Mouse (Mus musculus) embryo, embryonic 9.5 days (tissue): Measurements from ENCODE around the gene Stx1a.

Experiments
- DNase-seq: peaks from one replicate; pipeline ENCODE4 v3.0.0-alpha.2; 2017; ENCODE audit errors: extremely low spot score

The Stx1a gene

DNA sequence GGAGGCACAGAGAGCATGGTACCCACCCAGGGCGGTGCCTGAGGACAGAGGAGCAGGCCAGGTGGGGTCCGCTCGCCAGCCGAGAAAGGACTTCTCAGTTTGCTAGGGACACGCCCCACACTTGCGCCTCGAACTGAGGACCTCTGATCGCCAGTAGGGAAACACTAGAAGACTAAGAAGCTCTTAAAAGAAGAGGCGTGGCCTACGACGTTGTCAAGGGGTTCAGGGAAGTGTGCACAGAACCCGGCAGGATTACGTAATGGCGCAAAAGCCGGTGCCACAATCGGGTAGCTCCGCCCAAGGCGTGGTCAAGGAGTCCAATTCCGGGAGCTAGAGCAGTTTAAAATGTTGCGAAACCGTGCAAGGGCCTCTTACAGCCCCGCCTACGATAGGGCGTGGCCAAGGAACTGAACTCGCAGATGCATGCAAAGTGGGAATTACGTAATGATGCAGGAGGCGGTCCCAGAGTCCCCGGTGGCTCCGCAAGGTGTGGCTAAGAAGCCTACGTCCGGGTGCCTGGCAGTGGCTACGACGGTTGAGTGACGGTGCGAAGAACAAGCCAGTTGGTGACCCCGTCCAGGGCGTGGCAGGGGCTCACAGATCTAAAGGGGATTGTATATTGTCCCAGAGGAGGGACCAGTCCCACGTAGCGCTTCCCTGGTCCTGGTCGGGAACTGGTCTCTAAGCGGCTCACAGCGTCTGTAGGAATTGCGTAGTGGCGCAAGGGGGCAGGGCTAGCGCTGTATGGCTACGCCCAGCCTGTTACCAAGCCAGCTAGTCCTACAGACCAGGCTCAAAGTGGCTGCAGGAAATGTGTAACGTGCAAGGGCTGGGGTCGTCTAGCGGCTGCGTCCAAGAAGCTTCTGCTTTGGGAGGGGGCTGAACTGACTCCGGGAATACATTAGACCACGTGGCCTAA lies 14.4 kb upstream of the Stx1a start, which contains the start of gene Abhd11:
Abhd11 (plus strand) TSS at position 482 of the 919 bp plus-strand sequence.
- peak; percentile 98 for DNase-seq

DNA sequence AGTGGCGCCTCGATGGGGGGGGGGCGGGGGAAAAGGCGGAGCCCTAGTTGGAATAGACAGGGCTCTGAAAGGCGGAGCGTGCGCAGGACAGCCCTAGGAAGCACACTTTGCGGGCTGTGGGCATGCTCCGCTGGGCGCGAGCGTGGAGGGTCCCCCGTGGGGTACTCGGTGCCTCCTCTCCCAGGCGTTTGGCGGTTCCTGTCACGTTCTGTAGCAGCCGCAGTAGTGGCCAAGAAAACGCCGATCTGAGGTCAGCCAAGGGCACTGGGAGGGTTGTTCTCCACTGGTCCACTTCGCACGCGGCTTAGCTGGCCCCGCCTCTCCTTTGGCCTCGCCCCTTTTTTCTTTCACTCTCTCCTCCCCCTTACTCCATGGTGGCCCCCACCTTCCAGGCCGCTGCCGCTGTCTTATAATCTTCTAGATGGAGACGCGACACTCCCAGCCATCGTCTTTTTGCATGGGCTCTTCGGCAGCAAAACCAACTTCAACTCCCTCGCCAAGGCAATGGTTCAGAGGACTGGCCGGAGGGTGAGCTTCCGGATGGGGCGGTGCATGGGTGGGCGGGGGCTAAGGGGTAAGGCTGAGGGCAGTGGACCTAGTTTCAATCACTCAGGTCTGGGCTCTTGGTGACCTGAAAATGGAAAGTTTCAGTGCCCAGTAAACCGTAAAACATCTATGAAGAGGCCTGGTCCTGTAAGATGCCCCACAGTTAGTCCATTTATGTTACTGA lies 13.5 kb upstream of the Stx1a start:
- peak; percentile 93 for DNase-seq

GRCm38 (mm10) chr5:135010320-135010709 lies 13.0 kb upstream of the Stx1a start:
- DNase-seq: no peak

DNA sequence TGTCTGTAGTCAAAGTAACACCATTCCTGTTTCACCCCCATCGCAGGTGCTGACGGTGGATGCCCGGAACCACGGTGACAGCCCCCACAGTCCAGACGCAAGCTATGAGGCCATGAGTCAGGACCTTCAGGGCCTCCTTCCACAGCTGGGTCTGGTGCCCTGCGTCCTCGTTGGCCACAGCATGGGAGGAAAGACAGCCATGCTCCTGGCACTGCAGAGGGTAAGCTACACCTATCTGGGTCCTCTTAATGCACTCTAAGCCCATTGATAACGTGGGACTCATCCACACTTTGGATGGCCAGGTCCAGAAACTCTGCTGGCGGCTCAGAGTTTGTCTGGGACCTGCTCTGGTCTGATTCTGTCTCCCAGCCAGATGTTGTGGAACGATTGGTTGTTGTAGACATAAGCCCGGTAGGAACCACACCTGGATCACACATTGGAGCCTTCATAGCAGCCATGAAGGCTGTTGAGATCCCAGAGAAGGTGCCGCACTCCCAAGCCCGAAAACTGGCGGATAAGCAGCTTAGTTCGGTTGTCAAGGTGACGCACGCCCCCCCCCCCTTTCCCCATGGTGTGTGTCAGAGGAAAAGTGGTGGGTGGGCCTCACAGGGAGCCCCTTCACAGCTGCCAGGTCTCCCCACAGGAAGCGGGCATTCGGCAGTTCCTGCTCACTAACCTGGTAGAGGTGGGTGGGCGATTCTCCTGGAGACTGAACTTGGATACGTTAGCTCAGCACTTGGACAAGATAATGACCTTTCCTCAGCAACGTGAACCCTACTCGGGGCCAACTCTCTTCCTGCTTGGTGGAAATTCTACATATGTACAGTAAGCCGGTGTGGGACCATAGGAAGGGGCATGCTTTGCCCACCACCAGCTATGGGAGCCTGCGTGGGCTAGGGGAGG lies 12.2 kb upstream of the Stx1a start:
- DNase-seq: no peak

GRCm38 (mm10) chr5:135011809-135012613 lies 11.3 kb upstream of the Stx1a start:
- DNase-seq: peak; percentile 48

GRCm38 (mm10) chr5:135012671-135013441 lies 10.4 kb upstream of the Stx1a start:
- DNase-seq: peak; percentile 86

- DNase-seq: peak; percentile 81
These were observed 7.8 kb upstream of the Stx1a start for GRCm38 (mm10) chr5:135015497-135015896.

- DNase-seq: no peak
These were observed 7.0 kb upstream of the Stx1a start for GRCm38 (mm10) chr5:135016224-135016759.

DNA sequence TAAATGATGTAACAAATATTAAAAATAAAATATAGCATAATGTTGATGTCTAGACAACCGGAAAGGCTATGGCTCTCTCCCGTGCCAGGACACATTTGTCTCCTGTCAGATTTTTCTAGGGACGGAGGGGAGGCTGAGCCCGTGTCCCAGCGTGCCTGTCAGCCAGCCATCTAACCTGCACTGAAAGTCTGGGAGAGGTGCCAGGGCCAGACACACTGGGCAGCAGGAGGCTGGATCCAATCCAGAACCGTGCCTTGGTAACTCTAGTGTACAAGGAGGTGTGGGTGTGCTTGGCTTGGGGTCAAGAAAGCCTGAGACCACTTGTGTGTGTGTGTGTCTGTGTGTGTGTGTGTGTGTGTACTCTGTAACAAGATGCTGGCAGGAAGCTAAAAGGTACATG lies 1.5 kb upstream of the Stx1a start:
- DNase-seq: no peak

GRCm38 (mm10) chr5:135024665-135025224 lies 1.5 kb downstream of the Stx1a start:
- no peak for DNase-seq

- DNase-seq: no peak
These were observed 2.6 kb downstream of the Stx1a start for GRCm38 (mm10) chr5:135025899-135026298.

- DNase-seq: no peak
These were observed 5.9 kb downstream of the Stx1a start for GRCm38 (mm10) chr5:135029007-135029854.

GRCm38 (mm10) chr5:135032581-135032980 lies 9.3 kb downstream of the Stx1a start:
- no peak for DNase-seq

DNA sequence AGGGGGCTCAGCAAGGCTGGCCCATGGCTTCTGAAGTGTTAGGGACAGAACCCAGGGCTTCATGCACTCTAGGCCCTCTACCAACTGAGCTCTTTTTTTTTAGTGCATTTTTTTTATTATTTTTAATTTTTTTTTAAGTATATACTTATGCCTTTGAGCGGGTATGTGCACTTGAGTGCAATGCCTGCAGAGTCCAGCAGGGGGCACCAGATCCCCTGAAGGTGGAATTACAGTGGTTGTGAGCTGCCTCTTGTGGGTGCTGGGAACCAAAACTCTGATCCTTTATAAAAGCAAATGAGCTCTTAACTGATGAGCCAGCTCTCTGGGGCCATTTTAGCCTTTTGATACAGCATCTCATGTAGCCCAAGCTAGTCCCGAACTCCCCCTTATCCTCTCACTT lies 11.3 kb downstream of the Stx1a start:
- DNase-seq: no peak

GRCm38 (mm10) chr5:135035608-135036359 lies 12.5 kb downstream of the Stx1a start:
- DNase-seq: no peak

DNA sequence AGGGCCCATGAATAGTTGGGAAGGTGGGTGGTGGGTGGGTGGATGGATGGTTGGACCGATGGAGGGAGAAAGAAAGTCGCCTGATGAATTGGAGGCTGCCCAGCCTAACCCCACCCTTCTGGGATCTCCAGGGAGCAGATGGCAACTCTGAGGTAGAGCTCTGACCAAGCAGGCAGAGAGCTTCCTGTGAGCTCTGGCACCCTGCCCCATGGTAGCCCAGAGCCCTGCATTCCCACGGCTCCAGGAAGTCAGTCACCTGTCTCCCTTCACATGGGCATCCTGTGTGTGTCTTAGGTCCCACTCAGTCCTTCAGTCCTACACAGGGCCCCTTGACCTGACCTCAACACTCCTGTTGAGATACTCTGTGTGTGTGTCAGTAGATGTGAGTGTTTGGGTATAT lies 14.7 kb downstream of the Stx1a start:
- no peak for DNase-seq

DNA sequence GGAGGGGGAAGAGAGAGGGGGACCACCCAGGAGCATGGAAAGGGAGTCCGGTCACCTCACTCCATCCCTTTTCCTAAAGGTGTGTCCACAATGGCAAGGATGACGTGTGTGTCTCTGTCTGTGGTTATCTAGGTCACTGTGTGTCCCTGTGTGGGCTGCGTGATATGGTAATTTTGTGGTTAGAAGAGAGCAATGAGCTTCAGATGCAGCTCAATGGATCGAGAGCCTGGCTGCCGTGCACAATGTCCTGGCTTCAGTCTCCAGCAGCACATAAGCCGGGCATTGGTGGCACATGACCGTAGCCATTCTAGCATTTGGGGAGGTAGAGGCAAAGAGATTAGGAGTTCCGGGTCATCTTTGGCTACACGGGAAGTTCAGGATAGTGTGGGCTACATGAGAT lies 16.3 kb downstream of the Stx1a start:
- no peak for DNase-seq

GRCm38 (mm10) chr5:135040059-135040458 lies 16.8 kb downstream of the Stx1a start:
- DNase-seq: no peak
